30 mouse cellular contexts compared by ENCODE assay signal in genomic region chr4:102520669-102521261, GRCm38 (mm10).
DNase-seq lines count a peak whose midpoint lies in the region; ATAC-seq lines count a peak whose summit lies in the region.
"Had no signal": no experiment of that assay in that cellular context is flagged by ENCODE, and none has a peak within 500 bp of the region (broad histone marks: within the 10 kb centered on the region; RNA-seq: fewer than 3 reads in every experiment).

No protein-coding gene starts in this region.

- no peak overlapping the region for H3K4me3 ChIP-seq in kidney, embryonic 15.5 days (replicated peaks)
- H3K4me3 ChIP-seq: embryonic facial prominence, embryonic 13.5 days; forebrain, embryonic 10.5 days; forebrain, embryonic 15.5 days; gastrocnemius, adult 2 months; hindbrain, embryonic 10.5 days; hindbrain, embryonic 15.5 days; intestine, embryonic 15.5 days; limb, embryonic 13.5 days; lung, embryonic 15.5 days; midbrain, embryonic 10.5 days; midbrain, embryonic 15.5 days; neural tube, embryonic 12.5 days; stomach, embryonic 15.5 days had no signal

- no peaks in the 10 kb centered on the region for H3K9me3 ChIP-seq in kidney, embryonic 15.5 days (replicated peaks)
- H3K9me3 ChIP-seq: embryonic facial prominence, embryonic 13.5 days; forebrain, embryonic 10.5 days; forebrain, embryonic 15.5 days; hindbrain, embryonic 10.5 days; hindbrain, embryonic 15.5 days; intestine, embryonic 15.5 days; limb, embryonic 13.5 days; lung, embryonic 15.5 days; midbrain, embryonic 10.5 days; midbrain, embryonic 15.5 days; neural tube, embryonic 12.5 days; stomach, embryonic 15.5 days had no signal

- H3K9ac ChIP-seq in kidney, embryonic 15.5 days, result no peak overlapping the region
- H3K9ac ChIP-seq: embryonic facial prominence, embryonic 13.5 days; forebrain, embryonic 15.5 days; hindbrain, embryonic 15.5 days; intestine, embryonic 15.5 days; limb, embryonic 13.5 days; liver, embryonic 14.5 days; lung, embryonic 15.5 days; midbrain, embryonic 15.5 days; neural tube, embryonic 12.5 days; stomach, embryonic 15.5 days had no signal

- H3K27ac ChIP-seq in kidney, embryonic 15.5 days, result no peak overlapping the region
- H3K27ac ChIP-seq: embryonic facial prominence, embryonic 13.5 days; forebrain, embryonic 10.5 days; forebrain, embryonic 15.5 days; gastrocnemius, adult 2 months; hindbrain, embryonic 10.5 days; hindbrain, embryonic 15.5 days; intestine, embryonic 15.5 days; limb, embryonic 13.5 days; liver, embryonic 14.5 days; lung, embryonic 15.5 days; midbrain, embryonic 10.5 days; midbrain, embryonic 15.5 days; neural tube, embryonic 12.5 days; stomach, embryonic 15.5 days had no signal

- 53% methylated on average over 8 of the region's 8 CpGs for WGBS in kidney, embryonic 15.5 days

- H3K4me1 ChIP-seq in kidney, embryonic 15.5 days, result peaks cover 12% of the 10 kb centered on the region
- H3K4me1 ChIP-seq: hindbrain, embryonic 10.5 days; intestine, embryonic 15.5 days; midbrain, embryonic 15.5 days; neural tube, embryonic 12.5 days; stomach, embryonic 15.5 days had no signal

- H3K27me3 ChIP-seq in kidney, embryonic 15.5 days, result no peaks in the 10 kb centered on the region
- H3K27me3 ChIP-seq: embryonic facial prominence, embryonic 13.5 days; forebrain, embryonic 15.5 days; hindbrain, embryonic 15.5 days; intestine, embryonic 15.5 days; lung, embryonic 15.5 days; midbrain, embryonic 15.5 days; neural tube, embryonic 12.5 days; Patski; stomach, embryonic 15.5 days had no signal

- H3K4me2 ChIP-seq in kidney, embryonic 15.5 days, result no peak overlapping the region
- H3K4me2 ChIP-seq: embryonic facial prominence, embryonic 13.5 days; forebrain, embryonic 15.5 days; hindbrain, embryonic 15.5 days; intestine, embryonic 15.5 days; limb, embryonic 13.5 days; lung, embryonic 15.5 days; midbrain, embryonic 15.5 days; neural tube, embryonic 12.5 days; stomach, embryonic 15.5 days had no signal

- no peaks in the 10 kb centered on the region for H3K36me3 ChIP-seq in kidney, embryonic 15.5 days
- H3K36me3 ChIP-seq: embryonic facial prominence, embryonic 13.5 days; forebrain, embryonic 10.5 days; forebrain, embryonic 15.5 days; hindbrain, embryonic 10.5 days; hindbrain, embryonic 15.5 days; intestine, embryonic 15.5 days; limb, embryonic 13.5 days; lung, embryonic 15.5 days; midbrain, embryonic 10.5 days; midbrain, embryonic 15.5 days; neural tube, embryonic 12.5 days; stomach, embryonic 15.5 days had no signal

- ATAC-seq in kidney, embryonic 15.5 days (replicated peaks; ENCODE audit: low FRiP score), result 0 out of 2 replicates have a peak, but pooled peaks have one; percentile 25
- ATAC-seq: intestine, embryonic 15.5 days; midbrain, embryonic 15.5 days; Patski had no signal

- DNase-seq in kidney, postnatal 4 days, result no peak
- peak; percentile 22 to 29 for DNase-seq in spleen, postnatal 36 days (ENCODE audit: low spot score in 2 of 2)
- DNase-seq in spleen, postnatal 4 days (ENCODE audit: low spot score in 2 of 2), result no peak
- peak; percentile 81 for DNase-seq in induced T-regulatory cell, adult 2 months (ENCODE audit: low read depth)
- DNase-seq in frontal cortex, postnatal 10 days (ENCODE audit: low spot score in 2 of 2), result no peak
- no peak for DNase-seq in urinary bladder, adult 18-20 months (ENCODE audit: low spot score in 2 of 2)
- no peak for DNase-seq in urinary bladder, postnatal 4 days (ENCODE audit: low spot score in 2 of 2)
- DNase-seq: adrenal gland, postnatal 14 days; cerebellum, adult 11 months; cerebellum, postnatal 10 days; gastrocnemius, adult 2 months; heart, postnatal 14 days; kidney, adult 2 months; kidney, postnatal 36 days; right cerebral cortex, adult 18-20 months had no signal

Comparison
In these comparisons a context has a peak if more than half of its experiments do, and no peak if none do; other contexts are left out.
1. DNase-seq: peak in spleen, postnatal 36 days (2 of 2) and induced T-regulatory cell, adult 2 months (single experiment); none in kidney, postnatal 4 days (0 of 2), spleen, postnatal 4 days (0 of 2), frontal cortex, postnatal 10 days (0 of 2), urinary bladder, adult 18-20 months (0 of 2) and urinary bladder, postnatal 4 days (0 of 2).